Mouse (Mus musculus): ENCODE measurements at regions not wholly inside any gene's neighbourhood (a gene's known extent, or its start where the extent isn't known, plus 50 kb on each side); places are given as distances from the start of the nearest gene placed in this dataset.

DNA sequence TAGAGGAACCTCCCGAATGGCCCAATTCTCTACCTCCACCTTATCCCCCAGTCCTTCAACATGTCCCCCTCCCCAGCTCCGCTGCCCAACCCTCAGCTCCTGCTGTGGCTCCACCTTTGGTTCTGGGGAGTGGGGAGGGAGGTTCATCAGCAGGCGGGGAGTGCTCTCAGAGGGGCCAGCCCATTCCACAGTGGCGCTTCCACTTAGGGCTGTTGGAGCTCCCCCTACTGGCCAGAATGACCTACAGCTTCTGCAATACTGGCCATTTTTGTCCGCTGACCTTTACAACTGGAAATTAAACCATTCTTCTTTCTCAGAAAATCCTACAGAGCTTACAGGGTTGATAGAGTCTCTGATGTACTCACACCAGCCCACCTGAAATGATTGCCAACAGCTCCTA, 508.0 kb upstream of the Klhl4 start:
- no peak for TF ChIP-seq EP300 (IDR thresholded peaks at IDR 0.05)
- no peak for TF ChIP-seq CTCF (IDR thresholded peaks at IDR 0.05)

All from lung, postnatal 0 days (tissue).